Mouse (Mus musculus): ENCODE data around the gene Zfp385b. TPM values are rescaled to one million over a fixed set of nuclear protein-coding genes. Genes with fewer than 3 reads are reported as not detected.

Zfp385b gene
- polyA plus RNA-seq, 1 experiment, result 1.7 TPM

GRCm38 (mm10) chr2:77716367-77716766 is 103.1 kb downstream of the Zfp385b start:
- Histone ChIP-seq H3K27ac (ENCODE audit: insufficient read depth, low read length) (no peak overlapping the region), H3K4me1 (ENCODE audit: control insufficient read depth, insufficient read depth, low read length) (no peaks in the 10 kb centered on the region), H3K4me3 (ENCODE audit: insufficient read depth, low read length) (no peak overlapping the region)
- no peak for TF ChIP-seq CTCF (IDR thresholded peaks at IDR 0.05; ENCODE audit: borderline replicate concordance, insufficient read depth, low read length)
- no peak for TF ChIP-seq POLR2A (IDR thresholded peaks at IDR 0.05; ENCODE audit: low read depth, low read length)

DNA sequence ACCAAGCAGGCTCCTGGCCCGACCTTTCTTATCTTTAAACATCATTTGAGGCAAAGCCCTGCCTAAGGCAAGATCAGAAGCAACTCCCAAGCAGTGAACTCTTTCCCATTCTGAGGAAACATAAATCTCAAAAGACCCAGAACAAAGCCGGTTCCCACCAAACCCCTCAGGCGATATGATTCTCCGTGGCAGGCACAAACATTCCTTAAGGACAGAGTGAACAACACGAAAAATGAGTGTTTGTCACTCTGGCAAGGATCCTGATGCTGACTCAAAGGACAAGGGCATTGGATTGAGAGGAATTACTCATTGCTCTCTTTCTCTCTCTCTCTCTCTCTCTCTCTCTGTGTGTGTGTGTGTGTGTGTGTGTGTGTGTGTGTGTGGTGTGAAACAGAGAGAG is 105.6 kb downstream of the Zfp385b start:
- no peak overlapping the region for H3K27ac ChIP-seq (ENCODE audit: insufficient read depth, low read length)
- no peak overlapping the region for H3K4me3 ChIP-seq (ENCODE audit: insufficient read depth, low read length)
- no peaks in the 10 kb centered on the region for H3K4me1 ChIP-seq (ENCODE audit: control insufficient read depth, insufficient read depth, low read length)
- no peak for TF ChIP-seq POLR2A (IDR thresholded peaks at IDR 0.05; ENCODE audit: low read depth, low read length)
- no peak for TF ChIP-seq CTCF (IDR thresholded peaks at IDR 0.05; ENCODE audit: borderline replicate concordance, insufficient read depth, low read length)

GRCm38 (mm10) chr2:77711751-77712150 is 107.7 kb downstream of the Zfp385b start:
- no peak overlapping the region for H3K27ac ChIP-seq (ENCODE audit: insufficient read depth, low read length)
- no peak overlapping the region for H3K4me3 ChIP-seq (ENCODE audit: insufficient read depth, low read length)
- TF ChIP-seq CTCF (IDR thresholded peaks at IDR 0.05; ENCODE audit: borderline replicate concordance, insufficient read depth, low read length) (no peak), POLR2A (IDR thresholded peaks at IDR 0.05; ENCODE audit: low read depth, low read length) (no peak)
- no peaks in the 10 kb centered on the region for H3K4me1 ChIP-seq (ENCODE audit: control insufficient read depth, insufficient read depth, low read length)

DNA sequence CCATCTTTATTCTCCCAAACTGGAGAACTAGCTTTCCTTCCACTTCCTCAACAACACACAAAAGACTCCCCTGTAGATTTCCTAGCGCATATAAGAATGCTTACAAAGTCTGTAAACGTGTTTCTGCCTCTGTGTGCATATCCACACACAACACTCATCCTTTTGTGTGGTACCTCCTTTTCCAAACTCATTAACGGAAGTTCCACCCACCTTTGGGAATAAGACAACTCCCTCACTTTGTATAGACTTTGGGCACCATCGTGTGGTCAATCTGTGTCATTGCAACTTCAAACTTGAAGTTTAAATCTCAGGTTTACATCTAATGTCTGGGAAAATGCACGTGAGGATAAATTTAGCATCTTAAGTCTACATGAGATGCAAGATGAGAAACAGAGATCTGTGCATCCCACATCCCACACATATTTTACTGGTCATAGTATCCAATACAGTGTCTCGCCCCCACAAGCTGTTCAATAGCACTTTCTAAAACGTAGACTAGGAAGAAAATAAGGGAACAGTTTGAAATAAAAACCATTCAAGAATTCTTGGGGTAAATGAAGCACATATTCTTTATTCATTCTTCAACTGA is 110.1 kb downstream of the Zfp385b start:
- TF ChIP-seq POLR2A (IDR thresholded peaks at IDR 0.05; ENCODE audit: low read depth, low read length) (no peak), CTCF (IDR thresholded peaks at IDR 0.05; ENCODE audit: borderline replicate concordance, insufficient read depth, low read length) (no peak)
- Histone ChIP-seq H3K27ac (ENCODE audit: insufficient read depth, low read length) (no peak overlapping the region), H3K4me1 (ENCODE audit: control insufficient read depth, insufficient read depth, low read length) (no peaks in the 10 kb centered on the region), H3K4me3 (ENCODE audit: insufficient read depth, low read length) (no peak overlapping the region)

- Histone ChIP-seq H3K27ac (ENCODE audit: insufficient read depth, low read length) (no peak overlapping the region), H3K4me3 (ENCODE audit: insufficient read depth, low read length) (no peak overlapping the region), H3K4me1 (ENCODE audit: control insufficient read depth, insufficient read depth, low read length) (no peaks in the 10 kb centered on the region)
- TF ChIP-seq CTCF (IDR thresholded peaks at IDR 0.05; ENCODE audit: borderline replicate concordance, insufficient read depth, low read length), result no peak
- no peak for TF ChIP-seq POLR2A (IDR thresholded peaks at IDR 0.05; ENCODE audit: low read depth, low read length)
These were observed 112.3 kb downstream of the Zfp385b start for GRCm38 (mm10) chr2:77707138-77707537.

GRCm38 (mm10) chr2:77705476-77705875 is 114.0 kb downstream of the Zfp385b start:
- Histone ChIP-seq H3K4me1 (ENCODE audit: control insufficient read depth, insufficient read depth, low read length) (no peaks in the 10 kb centered on the region), H3K27ac (ENCODE audit: insufficient read depth, low read length) (no peak overlapping the region), H3K4me3 (ENCODE audit: insufficient read depth, low read length) (no peak overlapping the region)
- no peak for TF ChIP-seq CTCF (IDR thresholded peaks at IDR 0.05; ENCODE audit: borderline replicate concordance, insufficient read depth, low read length)
- TF ChIP-seq POLR2A (IDR thresholded peaks at IDR 0.05; ENCODE audit: low read depth, low read length), result no peak

DNA sequence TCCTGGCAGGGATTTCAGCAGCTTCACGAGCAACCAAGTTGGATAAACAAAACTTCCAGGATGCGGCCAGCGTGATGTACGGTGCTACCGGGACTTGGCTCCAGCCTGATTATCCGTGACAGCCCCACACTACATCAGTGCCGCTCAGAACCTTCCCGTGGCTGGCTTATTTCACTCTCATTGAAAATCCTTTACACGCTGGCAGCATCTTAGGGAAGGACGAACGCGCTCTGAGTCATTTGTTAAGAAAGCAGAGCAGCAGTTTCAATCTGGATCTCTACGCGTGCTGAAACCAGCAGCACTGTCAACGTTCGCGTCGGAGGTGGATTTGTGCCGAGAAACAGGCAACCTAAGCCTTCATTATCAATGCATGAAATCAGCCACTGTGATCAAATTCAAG is 116.4 kb downstream of the Zfp385b start:
- Histone ChIP-seq H3K4me3 (ENCODE audit: insufficient read depth, low read length) (peak overlapping the region; percentile 16), H3K27ac (ENCODE audit: insufficient read depth, low read length) (peak overlapping the region; percentile 4; the same call in 1 of the 2 replicates), H3K4me1 (ENCODE audit: control insufficient read depth, insufficient read depth, low read length) (no peaks in the 10 kb centered on the region)
- TF ChIP-seq CTCF (IDR thresholded peaks at IDR 0.05; ENCODE audit: borderline replicate concordance, insufficient read depth, low read length), result no peak
- TF ChIP-seq POLR2A (IDR thresholded peaks at IDR 0.05; ENCODE audit: low read depth, low read length), result no peak

DNA sequence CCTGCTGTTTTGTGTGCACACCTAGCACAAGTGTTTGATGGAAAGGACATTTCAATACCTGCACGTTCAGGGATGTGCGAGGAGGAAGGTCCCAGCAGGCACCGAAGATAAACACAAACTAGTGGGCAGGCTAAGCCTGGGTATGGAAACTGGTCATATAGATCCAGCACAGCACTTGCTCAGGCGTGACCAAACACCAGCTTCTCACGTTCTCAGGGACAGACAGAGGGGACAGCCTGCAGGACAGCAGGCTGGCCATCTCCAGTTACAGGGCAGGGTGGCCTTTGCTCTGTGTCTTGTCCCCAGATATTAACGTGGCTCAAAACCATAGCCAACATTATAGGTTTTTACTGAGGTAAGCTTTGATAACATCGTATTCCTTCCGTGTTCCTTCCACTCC is 128.3 kb downstream of the Zfp385b start:
- TF ChIP-seq POLR2A (IDR thresholded peaks at IDR 0.05; ENCODE audit: low read depth, low read length), result no peak
- TF ChIP-seq CTCF (IDR thresholded peaks at IDR 0.05; ENCODE audit: borderline replicate concordance, insufficient read depth, low read length), result no peak
- Histone ChIP-seq H3K4me3 (ENCODE audit: insufficient read depth, low read length) (no peak overlapping the region), H3K4me1 (ENCODE audit: control insufficient read depth, insufficient read depth, low read length) (no peaks in the 10 kb centered on the region), H3K27ac (ENCODE audit: insufficient read depth, low read length) (no peak overlapping the region)

DNA sequence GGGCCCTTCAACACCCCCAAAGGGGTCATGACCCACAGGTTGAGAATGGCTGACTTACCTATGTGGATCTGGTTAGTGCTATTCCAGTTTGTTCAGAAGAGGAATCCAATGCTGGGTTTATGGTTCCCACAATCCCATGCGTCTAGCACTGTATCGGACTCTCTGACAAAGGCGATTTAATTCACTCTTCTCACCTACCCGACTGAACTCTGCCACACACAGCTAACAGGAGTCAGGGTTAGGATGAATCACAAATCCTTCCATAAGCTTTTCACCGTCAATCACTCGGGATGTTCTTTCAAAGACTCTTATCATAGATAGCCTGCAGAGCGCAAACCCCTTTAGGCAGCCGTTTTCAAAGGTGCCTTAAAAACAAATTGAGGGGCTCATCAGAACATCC is 129.1 kb downstream of the Zfp385b start:
- H3K4me1 ChIP-seq (ENCODE audit: control insufficient read depth, insufficient read depth, low read length), result no peaks in the 10 kb centered on the region
- H3K4me3 ChIP-seq (ENCODE audit: insufficient read depth, low read length), result no peak overlapping the region
- H3K27ac ChIP-seq (ENCODE audit: insufficient read depth, low read length), result no peak overlapping the region
- no peak for TF ChIP-seq POLR2A (IDR thresholded peaks at IDR 0.05; ENCODE audit: low read depth, low read length)
- TF ChIP-seq CTCF (IDR thresholded peaks at IDR 0.05; ENCODE audit: borderline replicate concordance, insufficient read depth, low read length), result no peak

DNA sequence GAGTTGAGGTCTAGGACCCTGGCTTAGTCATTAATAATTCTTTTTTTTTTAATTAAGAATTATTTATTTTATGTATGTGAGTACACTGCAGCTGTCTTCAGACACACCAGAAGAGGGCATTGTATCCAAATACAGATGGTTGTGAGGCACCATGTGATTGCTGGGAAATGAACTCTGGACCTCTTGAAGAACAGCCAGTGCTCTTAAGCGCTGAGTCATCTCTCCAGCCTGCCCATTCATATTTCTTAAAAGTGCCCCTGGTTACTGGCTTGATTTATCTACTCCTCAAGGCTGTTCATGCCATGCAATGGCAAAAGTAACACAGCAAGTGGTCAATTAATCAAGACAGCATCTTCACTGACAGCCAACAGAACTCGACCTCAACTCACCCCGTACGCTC is 130.8 kb downstream of the Zfp385b start:
- no peak overlapping the region for H3K27ac ChIP-seq (ENCODE audit: insufficient read depth, low read length)
- TF ChIP-seq POLR2A (IDR thresholded peaks at IDR 0.05; ENCODE audit: low read depth, low read length) (no peak), CTCF (IDR thresholded peaks at IDR 0.05; ENCODE audit: borderline replicate concordance, insufficient read depth, low read length) (no peak)
- H3K4me3 ChIP-seq (ENCODE audit: insufficient read depth, low read length), result no peak overlapping the region
- no peaks in the 10 kb centered on the region for H3K4me1 ChIP-seq (ENCODE audit: control insufficient read depth, insufficient read depth, low read length)

All from embryonic fibroblast, embryonic 13.5 days (primary cell).